Mouse (Mus musculus): Measurements from ENCODE around the gene Plekhm2. TPM values are rescaled to one million over a fixed set of nuclear protein-coding genes. Genes with fewer than 3 reads are reported as not detected.

The Plekhm2 gene
- total and polyA plus RNA-seq, 3 experiments, result 6.5 to 15.4 TPM; not detected in 1

DNA sequence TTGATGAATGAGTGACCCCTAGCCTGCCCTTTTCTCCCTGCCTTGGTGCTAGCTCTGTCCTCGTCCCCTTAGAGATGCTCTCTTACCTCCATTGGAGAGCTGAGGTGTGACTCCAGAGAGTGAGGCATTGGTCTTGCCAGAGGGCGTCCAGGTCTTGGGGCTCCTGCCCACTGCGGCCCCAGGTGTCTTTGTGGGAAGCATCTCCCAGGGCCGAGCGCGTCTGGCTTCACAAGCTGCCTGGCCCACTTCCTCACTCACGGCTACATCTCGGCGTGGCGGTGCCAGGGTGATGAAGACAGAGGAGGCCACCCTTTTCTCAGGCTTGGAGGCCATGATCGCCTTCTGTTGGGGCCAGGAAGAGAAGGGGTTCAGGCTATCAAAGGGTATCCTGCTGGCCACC, 69.6 kb downstream of the Plekhm2 start:
- Histone ChIP-seq H3K9ac (ENCODE audit: control insufficient read depth, low read depth, low read length, poor library complexity, severe bottlenecking) (no peak overlapping the region), H3K79me2 (ENCODE audit: control insufficient read depth, insufficient read depth, low read length, poor library complexity) (no peaks in the 10 kb centered on the region), H3K4me3 (ENCODE audit: control insufficient read depth in 1 of 2, insufficient read depth in 1 of 2, low read depth in 2 of 2, low read length in 2 of 2) (no peak overlapping the region), H3K27ac (ENCODE audit: control insufficient read depth, low read depth, low read length) (no peak overlapping the region), H3K27me3 (ENCODE audit: control insufficient read depth in 1 of 2, insufficient read depth in 2 of 2, low read length in 2 of 2) (no peaks in the 10 kb centered on the region; a peak in 1 of 4 replicates), H3K36me3 (ENCODE audit: control insufficient read depth in 1 of 2, insufficient read depth in 2 of 2, low read length in 2 of 2) (no peaks in the 10 kb centered on the region), H3K9me3 (replicated peaks; ENCODE audit: insufficient read depth, low read length) (no peaks in the 10 kb centered on the region), H3K4me1 (ENCODE audit: control insufficient read depth in 1 of 2, insufficient read depth in 2 of 2, low read length in 2 of 2) (no peaks in the 10 kb centered on the region; a peak in 1 of 4 replicates)
- no peak for TF ChIP-seq MAZ (IDR thresholded peaks at IDR 0.05; ENCODE audit: low read depth, low read length)
- no peak for TF ChIP-seq GATA1 (IDR thresholded peaks at IDR 0.05; ENCODE audit: low read depth, low read length)
- no peak for TF ChIP-seq RAD21 (IDR thresholded peaks at IDR 0.05; ENCODE audit: low read depth, low read length)
- TF ChIP-seq MYB (IDR thresholded peaks at IDR 0.05; ENCODE audit: low read depth, low read length), result no peak
- TF ChIP-seq MAFK (IDR thresholded peaks at IDR 0.05; ENCODE audit: borderline replicate concordance, low read depth, low read length), result no peak
- no peak for TF ChIP-seq RCOR1 (IDR thresholded peaks at IDR 0.05; ENCODE audit: low read depth, low read length)
- no peak for TF ChIP-seq SMC3 (IDR thresholded peaks at IDR 0.05; ENCODE audit: low read depth, low read length)
- no peak for TF ChIP-seq GABPA (IDR thresholded peaks at IDR 0.05; ENCODE audit: low read depth, low read length)
- no peak for TF ChIP-seq EP300 (IDR thresholded peaks at IDR 0.05; ENCODE audit: low read depth in 1 of 2, low read length in 2 of 2)
- no peak for TF ChIP-seq POLR2AphosphoS5 (IDR thresholded peaks at IDR 0.05; ENCODE audit: borderline replicate concordance, low read depth, low read length)
- TF ChIP-seq BHLHE40 (IDR thresholded peaks at IDR 0.05; ENCODE audit: borderline replicate concordance, low read depth, low read length), result no peak
- no peak for TF ChIP-seq NRF1 (IDR thresholded peaks at IDR 0.05; ENCODE audit: insufficient read depth, low read depth, low read length, poor library complexity, severe bottlenecking)
- no peak for TF ChIP-seq TAL1 (IDR thresholded peaks at IDR 0.05; ENCODE audit: low read length)
- no peak for TF ChIP-seq ZNF384 (IDR thresholded peaks at IDR 0.05; ENCODE audit: low read depth, low read length)
- TF ChIP-seq MYC (IDR thresholded peaks at IDR 0.05; ENCODE audit: low read depth, low read length), result no peak
- no peak for TF ChIP-seq HCFC1 (IDR thresholded peaks at IDR 0.05; ENCODE audit: low read depth, low read length)
- TF ChIP-seq CTCF (IDR thresholded peaks at IDR 0.05 in 2 of 3, conservative IDR thresholded peaks at IDR 0.05 in 1 of 3; ENCODE audit: control insufficient read depth in 1 of 3, insufficient read depth in 1 of 3, low read depth in 2 of 3, low read length in 3 of 3, poor library complexity in 1 of 3, severe bottlenecking in 1 of 3), result no peak
- no peak for TF ChIP-seq USF1 (IDR thresholded peaks at IDR 0.05; ENCODE audit: low read depth, low read length)
- no peak for TF ChIP-seq NELFE (IDR thresholded peaks at IDR 0.05; ENCODE audit: low read depth, low read length)
- TF ChIP-seq KAT2A (conservative IDR thresholded peaks at IDR 0.05; ENCODE audit: low read depth, low read length), result no peak
- DNase-seq (ENCODE audit: low read depth, low spot score), result no peak

DNA sequence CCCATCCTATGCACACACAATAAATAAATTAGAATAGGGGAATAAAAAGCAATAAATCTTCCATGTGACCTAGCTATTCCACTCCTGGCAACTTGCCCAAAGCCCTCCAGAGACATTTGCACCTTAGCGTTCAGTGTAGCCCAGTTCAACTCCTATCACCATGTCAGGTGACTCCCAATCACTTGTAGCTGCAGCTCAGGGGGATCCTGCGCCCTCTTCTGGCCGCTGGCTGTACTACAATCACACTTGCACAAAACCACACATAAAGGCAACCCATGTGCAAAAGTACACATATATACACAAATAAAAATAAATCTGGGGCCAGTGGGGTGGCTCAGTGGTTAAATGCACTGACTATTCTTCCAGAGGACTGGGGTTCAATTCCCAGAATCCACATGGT, 73.2 kb downstream of the Plekhm2 start:
- DNase-seq (ENCODE audit: low read depth, low spot score), result peak; percentile 74
- Histone ChIP-seq H3K36me3 (ENCODE audit: control insufficient read depth in 1 of 2, insufficient read depth in 2 of 2, low read length in 2 of 2) (peaks cover 0 to 5% of the 10 kb centered on the region in 2 experiments; a peak in 2 of 4 replicates), H3K4me1 (ENCODE audit: control insufficient read depth in 1 of 2, insufficient read depth in 2 of 2, low read length in 2 of 2) (peaks cover 2 to 6% of the 10 kb centered on the region in 2 experiments; a peak in 2 of 4 replicates), H3K27ac (ENCODE audit: control insufficient read depth, low read depth, low read length) (no peak overlapping the region), H3K4me3 (ENCODE audit: control insufficient read depth in 1 of 2, insufficient read depth in 1 of 2, low read depth in 2 of 2, low read length in 2 of 2) (no peak overlapping the region), H3K79me2 (ENCODE audit: control insufficient read depth, insufficient read depth, low read length, poor library complexity) (no peaks in the 10 kb centered on the region), H3K9ac (ENCODE audit: control insufficient read depth, low read depth, low read length, poor library complexity, severe bottlenecking) (no peak overlapping the region), H3K27me3 (ENCODE audit: control insufficient read depth in 1 of 2, insufficient read depth in 2 of 2, low read length in 2 of 2) (no peaks in the 10 kb centered on the region; a peak in 1 of 4 replicates), H3K9me3 (replicated peaks; ENCODE audit: insufficient read depth, low read length) (no peaks in the 10 kb centered on the region)
- TF ChIP-seq MXI1 (IDR thresholded peaks at IDR 0.05; ENCODE audit: low read depth, low read length), result no peak
- 0 out of 2 replicates have a peak, but pooled peaks have one; percentile 25 for TF ChIP-seq MYC (IDR thresholded peaks at IDR 0.05; ENCODE audit: low read depth, low read length)
- TF ChIP-seq ZC3H11A (IDR thresholded peaks at IDR 0.05; ENCODE audit: low read depth, low read length), result peak; percentile 48; the same call in 1 of the 2 replicates
- TF ChIP-seq SMC3 (IDR thresholded peaks at IDR 0.05; ENCODE audit: low read depth, low read length), result peak; percentile 85
- peak; percentile 84 to 89 (median 88) for TF ChIP-seq CTCF (IDR thresholded peaks at IDR 0.05 in 2 of 3, conservative IDR thresholded peaks at IDR 0.05 in 1 of 3; ENCODE audit: control insufficient read depth in 1 of 3, insufficient read depth in 1 of 3, low read depth in 2 of 3, low read length in 3 of 3, poor library complexity in 1 of 3, severe bottlenecking in 1 of 3)
- peak; percentile 83 for TF ChIP-seq USF1 (IDR thresholded peaks at IDR 0.05; ENCODE audit: low read depth, low read length)
- TF ChIP-seq EP300 (IDR thresholded peaks at IDR 0.05; ENCODE audit: low read depth in 1 of 2, low read length in 2 of 2), result no peak
- no peak for TF ChIP-seq KAT2A (conservative IDR thresholded peaks at IDR 0.05; ENCODE audit: low read depth, low read length)
- TF ChIP-seq ETS1 (IDR thresholded peaks at IDR 0.05; ENCODE audit: low read depth, low read length), result no peak
- peak; percentile 44 for TF ChIP-seq RAD21 (IDR thresholded peaks at IDR 0.05; ENCODE audit: low read depth, low read length)

All from MEL (cell line).